Mouse (Mus musculus): Measurements from ENCODE around the gene Bglap. TPM values are rescaled to one million over a fixed set of nuclear protein-coding genes. Genes with fewer than 3 reads are reported as not detected.

Bglap gene
- not detected for total RNA-seq (2023)

DNA sequence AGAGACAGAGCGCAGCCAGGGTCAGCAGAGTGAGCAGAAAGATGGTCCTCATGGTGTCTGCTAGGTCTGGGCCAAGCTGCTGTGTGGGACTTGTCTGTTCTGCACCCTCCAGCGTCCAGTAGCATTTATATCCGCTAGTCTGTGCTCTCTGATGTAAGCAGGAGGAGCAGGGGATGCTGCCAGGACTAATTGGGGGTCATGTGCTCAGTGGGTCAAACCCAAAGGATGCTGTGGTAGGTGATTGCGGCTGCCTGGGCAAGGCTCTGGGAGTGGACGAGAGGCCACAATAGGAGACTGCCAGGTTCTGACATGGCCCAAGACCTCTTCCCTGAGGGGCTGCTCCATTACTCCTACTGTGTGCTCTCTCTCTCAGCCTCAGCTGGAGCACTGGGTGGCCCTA is at the start of gene Bglap:
Bglap (minus strand) TSS at position 101 of the 400 bp plus-strand sequence.

DNA sequence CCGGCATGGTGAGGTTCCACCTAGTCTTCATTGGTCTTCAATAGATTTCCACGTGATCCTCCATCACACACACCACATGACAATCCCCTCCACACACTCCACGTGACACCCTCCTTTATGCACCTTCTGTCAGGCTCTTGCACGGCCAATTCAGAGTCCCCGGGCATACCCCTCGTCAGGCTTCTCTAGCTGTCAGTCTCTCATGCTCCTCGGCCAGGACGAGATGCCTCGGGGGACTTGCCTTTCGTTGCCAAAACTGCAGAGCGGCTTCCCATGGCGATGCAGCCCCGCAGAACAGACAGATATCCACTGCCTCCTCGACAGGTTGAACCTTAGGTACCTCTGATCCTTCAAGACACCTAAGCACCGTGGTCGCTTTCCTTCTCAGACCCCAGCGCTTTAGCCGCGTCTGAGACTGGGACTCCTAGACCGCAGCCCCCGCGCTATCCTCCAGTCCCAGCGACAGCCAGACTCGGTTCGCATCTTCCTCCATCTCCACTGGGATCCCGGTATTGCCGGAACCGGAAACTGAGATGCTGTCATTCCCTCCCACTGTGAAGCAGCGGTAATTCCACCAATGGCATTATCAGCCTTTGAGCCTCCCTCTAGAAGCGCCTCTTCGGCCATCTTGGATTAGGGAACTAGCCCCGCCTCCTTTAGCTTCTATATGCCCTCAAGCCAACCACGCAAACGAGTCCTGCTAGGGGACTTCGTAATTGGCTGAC is 40.5 kb upstream of the Bglap start, which contains the start of gene Slc25a44:
Slc25a44 (minus strand) TSS at position 535 of the 725 bp plus-strand sequence.

DNA sequence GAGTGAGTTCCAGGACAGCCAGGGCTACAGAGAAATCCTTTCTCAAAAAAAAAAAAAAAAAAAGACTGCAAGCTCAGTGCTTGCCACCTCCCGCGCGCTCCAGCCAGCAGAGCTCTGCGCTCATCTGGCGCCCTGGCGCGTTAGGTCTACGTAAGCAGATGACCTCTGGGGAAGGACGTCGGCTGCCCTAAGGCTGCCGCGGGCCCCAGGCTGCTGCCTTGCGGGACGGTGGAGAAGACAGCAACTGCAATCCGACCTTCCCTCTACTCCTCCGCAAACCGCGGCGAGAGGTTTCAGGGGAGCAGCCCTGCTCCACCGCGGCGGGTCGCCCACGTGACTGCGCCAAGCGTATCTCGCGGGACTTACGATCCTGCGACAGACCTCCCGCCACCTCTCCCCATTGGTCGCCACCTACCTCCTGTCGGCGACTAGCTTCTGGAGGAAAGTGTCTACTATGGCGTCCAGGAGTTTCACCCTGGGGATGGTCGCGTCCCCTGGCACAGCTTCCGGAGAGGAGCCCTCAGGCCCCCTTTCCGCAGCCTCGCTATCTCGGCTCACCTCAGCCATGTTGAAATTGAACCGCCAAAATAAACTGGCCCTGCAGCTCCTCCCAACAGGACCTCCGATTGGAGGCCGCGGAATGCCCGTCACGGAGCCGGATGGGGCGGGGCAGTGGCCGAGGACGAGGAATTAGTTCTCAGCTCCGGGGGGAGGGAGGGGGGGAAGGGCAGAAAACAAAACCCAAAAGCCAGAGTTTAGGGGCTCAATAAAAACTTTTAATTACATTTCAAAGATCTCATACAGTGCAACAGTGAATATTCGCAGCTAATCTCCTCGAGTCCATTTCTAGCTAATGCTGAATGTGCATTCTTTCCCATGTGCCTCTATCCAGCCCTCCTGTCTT is 25.7 kb upstream of the Bglap start, which contains the start of gene Pmf1:
Pmf1 (minus strand) TSS at position 591 of the 904 bp plus-strand sequence.

DNA sequence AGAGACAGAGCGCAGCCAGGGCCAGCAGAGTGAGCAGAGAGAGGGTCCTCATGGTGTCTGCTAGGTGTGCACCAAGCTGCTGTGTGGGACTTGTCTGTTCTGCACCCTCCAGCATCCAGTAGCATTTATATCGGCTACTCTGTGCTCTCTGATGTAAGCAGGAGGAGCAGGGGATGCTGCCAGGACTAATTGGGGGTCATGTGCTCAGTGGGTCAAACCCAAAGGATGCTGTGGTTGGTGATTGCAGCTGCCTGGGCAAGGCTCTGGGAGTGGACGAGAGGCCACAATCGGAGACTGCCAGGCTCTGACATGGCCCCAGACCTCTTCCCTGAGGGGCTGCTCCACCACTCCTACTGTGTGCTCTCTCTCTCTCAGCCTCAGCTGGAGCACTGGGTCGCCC is 5.7 kb downstream of the Bglap start, which contains the start of gene Bglap2:
Bglap2 (minus strand) TSS at position 101 of the 400 bp plus-strand sequence.

DNA sequence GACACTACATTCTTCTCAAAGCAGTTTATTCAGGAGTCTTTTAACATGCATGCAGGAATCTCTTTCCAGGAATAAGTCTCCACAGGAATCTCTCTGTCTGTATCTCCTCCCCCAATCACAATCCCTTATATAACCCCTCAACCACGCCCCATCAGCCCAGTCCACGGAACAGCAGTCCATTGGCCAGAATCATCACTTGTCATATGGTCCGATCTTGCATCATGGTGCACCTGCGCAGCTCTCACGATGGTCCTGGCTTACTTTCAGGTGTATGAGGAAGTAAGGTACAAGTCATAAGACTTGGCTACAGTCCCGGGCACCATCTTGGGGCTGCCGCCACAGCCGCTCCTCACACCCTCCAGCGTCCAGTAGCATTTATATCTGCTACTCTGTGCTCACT is 11.6 kb downstream of the Bglap start, which contains the start of gene Bglap3:
Bglap3 (minus strand) TSS at position 101 of the 400 bp plus-strand sequence.

DNA sequence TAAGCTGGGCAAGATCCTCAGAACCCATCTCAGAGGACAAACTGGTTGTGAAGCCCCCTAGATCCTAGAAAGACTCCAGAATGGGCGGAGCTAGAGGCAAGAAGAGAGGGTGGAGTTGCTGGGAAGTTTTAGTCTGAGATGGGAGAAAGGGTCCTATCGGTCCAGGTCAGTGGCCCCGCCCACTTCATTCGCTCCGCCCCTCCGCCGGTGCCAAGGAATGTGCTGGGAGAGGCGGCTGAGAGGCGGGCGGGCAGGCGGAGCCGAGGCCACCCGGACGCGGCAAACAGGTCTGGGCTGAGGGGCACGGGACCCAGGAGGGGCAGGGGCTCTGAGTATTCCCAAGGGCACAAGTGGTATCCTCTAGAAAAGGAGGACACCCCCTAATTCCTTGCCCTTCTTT is 19.9 kb downstream of the Bglap start, which contains the start of gene Paqr6:
Paqr6 (plus strand) TSS at position 248 of the 400 bp plus-strand sequence.

DNA sequence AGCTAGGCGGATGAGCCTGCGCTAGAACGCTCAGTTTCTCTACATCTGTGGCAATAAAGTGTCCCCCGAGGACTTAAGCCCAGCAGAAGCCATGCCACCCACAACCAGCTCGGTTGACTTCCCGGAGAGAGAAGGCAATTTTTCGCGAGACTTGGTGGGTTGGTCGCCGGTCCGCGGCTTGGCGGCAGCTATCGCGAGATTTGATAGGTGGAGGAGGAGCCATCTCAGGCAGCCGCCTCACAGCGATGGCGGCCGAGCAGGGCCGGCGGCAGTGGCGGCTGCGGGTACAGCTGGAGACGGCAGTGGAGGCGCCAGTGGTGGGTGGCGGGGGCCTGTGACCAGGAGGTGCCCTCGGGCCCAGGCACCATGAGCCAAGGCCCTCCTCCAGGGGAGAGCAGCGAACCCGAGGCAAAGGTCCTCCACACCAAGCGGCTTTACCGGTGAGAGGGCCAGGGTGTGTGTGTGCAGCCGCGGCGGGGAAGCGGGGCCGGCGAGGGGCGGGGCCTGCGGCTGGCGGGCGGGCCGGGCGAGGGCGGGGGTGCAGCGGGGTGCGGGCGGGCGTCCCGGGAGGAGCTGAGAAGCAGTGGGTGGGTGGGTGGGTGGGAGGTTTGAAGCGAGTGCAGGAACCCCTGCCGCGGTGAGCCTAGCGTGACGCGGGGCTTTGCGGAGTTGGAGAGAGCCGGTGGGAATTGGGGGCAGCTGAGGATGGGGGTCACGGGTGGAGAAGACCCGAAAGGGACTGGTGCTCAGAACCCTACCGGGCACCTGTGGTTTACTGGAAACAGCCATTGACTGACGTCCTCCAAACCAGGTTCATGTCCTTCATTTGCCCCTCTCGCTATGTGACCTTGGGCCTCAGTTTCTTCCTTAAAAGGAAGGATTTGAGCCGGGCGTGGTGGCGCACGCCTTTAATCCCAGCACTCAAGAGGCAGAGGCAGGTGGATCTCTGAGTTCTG is 47.9 kb downstream of the Bglap start, which contains the start of the genes Tmem79 and Smg5:
Tmem79 (minus strand) TSS at position 91 of the 956 bp plus-strand sequence.
Smg5 (plus strand) TSS at position 203 of the 956 bp plus-strand sequence.

Other genes starting within 250 kb of the Bglap start
- 100 to 1,000 TPM; 280 to 371 TPM for gene Mef2d, start 242.1 kb downstream of the Bglap start, total RNA-seq (2023)
- not detected for gene Rhbg, start 129.8 kb downstream of the Bglap start, total RNA-seq (2023)
- gene Gm38392, start 97.3 kb downstream of the Bglap start, total RNA-seq (2023), result under 1 TPM in 1 of 2 experiments, not detected in 1; 0.47 TPM
- gene Tsacc, start 87.5 kb downstream of the Bglap start, total RNA-seq (2023), result 1 to 10 TPM; 4.0 to 6.8 TPM
- gene Cct3, start 87.3 kb downstream of the Bglap start, total RNA-seq (2023), result 100 to 1,000 TPM; 160 to 212 TPM
- gene Glmp, start 59.4 kb downstream of the Bglap start, total RNA-seq (2023), result 100 to 1,000 TPM; 123 to 143 TPM
- 1 to 10 TPM in 1 of 2 experiments, under 1 TPM in 1; 0.42 to 1.2 TPM for gene Tmem79, start 48.3 kb downstream of the Bglap start, total RNA-seq (2023)
- 100 to 1,000 TPM; 144 TPM for gene Smg5, start 48.2 kb downstream of the Bglap start, total RNA-seq (2023)
- gene Paqr6, start 19.9 kb downstream of the Bglap start, total RNA-seq (2023), result 1 to 10 TPM; 3.7 to 4.6 TPM
- 1 to 10 TPM in 1 of 2 experiments, not detected in 1; 1.7 TPM for gene Bglap3, start 11.7 kb downstream of the Bglap start, total RNA-seq (2023)
- not detected for gene Bglap2, start 5.8 kb downstream of the Bglap start, total RNA-seq (2023)
- 10 to 100 TPM; 52.3 to 62.4 TPM for gene Pmf1, start 25.9 kb upstream of the Bglap start, total RNA-seq (2023)
- gene Slc25a44, start 40.7 kb upstream of the Bglap start, total RNA-seq (2023), result 10 to 100 TPM; 15.1 to 18.4 TPM
- gene Sema4a, start 76.7 kb upstream of the Bglap start, total RNA-seq (2023), result 1 to 10 TPM; 1.8 to 3.5 TPM
- gene Lmna, start 125.5 kb upstream of the Bglap start, total RNA-seq (2023), result 1 to 10 TPM; 2.7 to 8.9 TPM
- gene Mex3a, start 147.9 kb upstream of the Bglap start, total RNA-seq (2023), result 1 to 10 TPM; 1.1 to 1.4 TPM
- 1 to 10 TPM; 1.1 to 2.7 TPM for gene Rab25, start 163.8 kb upstream of the Bglap start, total RNA-seq (2023)
- 100 to 1,000 TPM in 1 of 2 experiments, 10 to 100 TPM in 1; 84.6 to 103 TPM for gene Lamtor2, start 168.6 kb upstream of the Bglap start, total RNA-seq (2023)
- gene Ubqln4, start 169.3 kb upstream of the Bglap start, total RNA-seq (2023), result 10 to 100 TPM; 48.4 to 50.3 TPM
- gene Ssr2, start 191.4 kb upstream of the Bglap start, total RNA-seq (2023), result 10 to 100 TPM; 70.8 to 73.9 TPM
- 100 to 1,000 TPM; 275 to 277 TPM for gene Arhgef2, start 221.5 kb upstream of the Bglap start, total RNA-seq (2023)